Mouse (Mus musculus) frontal cortex, postnatal 14 days (tissue): ENCODE measurements at regions not wholly inside any gene's neighbourhood (a gene's known extent, or its start where the extent isn't known, plus 50 kb on each side); places are given as distances from the start of the nearest gene placed in this dataset.
A peak's percentile ranks its signal among the peaks of the same experiment; 100 is the strongest.

Experiments used
- DNase-seq, 2 experiments: peaks; one replicate each; pipeline ENCODE4 v3.0.0; 2022; ENCODE audit warnings: low spot score in 2 of 2

- peak in 1 of 2 experiments; percentile 6 for DNase-seq
Measured at GRCm38 (mm10) chr14:81622063-81622462, 1638.2 kb downstream of the Olfm4 start.
